Mouse (Mus musculus) thymus, adult 2 months (tissue): ENCODE data around the gene Ppif.

Source experiments
- CTCF ChIP-seq: fragments of 200-500 bp; IDR thresholded peaks from 2 replicates; pipeline ENCODE4 v1.5.1; 2012; ENCODE audit warnings: mild to moderate bottlenecking, control low read depth, low read length, moderate library complexity, borderline replicate concordance; ENCODE audit not compliant: control insufficient read depth, poor library complexity, insufficient read depth; ENCODE audit errors: extremely low read depth
- POLR2A ChIP-seq: fragments of 200-500 bp; IDR thresholded peaks from 2 replicates; pipeline ENCODE4 v1.6.1; 2012; ENCODE audit warnings: mild to moderate bottlenecking, low read length, control low read depth, moderate library complexity; ENCODE audit not compliant: control insufficient read depth, poor library complexity, insufficient read depth; ENCODE audit errors: extremely low read depth

DNA sequence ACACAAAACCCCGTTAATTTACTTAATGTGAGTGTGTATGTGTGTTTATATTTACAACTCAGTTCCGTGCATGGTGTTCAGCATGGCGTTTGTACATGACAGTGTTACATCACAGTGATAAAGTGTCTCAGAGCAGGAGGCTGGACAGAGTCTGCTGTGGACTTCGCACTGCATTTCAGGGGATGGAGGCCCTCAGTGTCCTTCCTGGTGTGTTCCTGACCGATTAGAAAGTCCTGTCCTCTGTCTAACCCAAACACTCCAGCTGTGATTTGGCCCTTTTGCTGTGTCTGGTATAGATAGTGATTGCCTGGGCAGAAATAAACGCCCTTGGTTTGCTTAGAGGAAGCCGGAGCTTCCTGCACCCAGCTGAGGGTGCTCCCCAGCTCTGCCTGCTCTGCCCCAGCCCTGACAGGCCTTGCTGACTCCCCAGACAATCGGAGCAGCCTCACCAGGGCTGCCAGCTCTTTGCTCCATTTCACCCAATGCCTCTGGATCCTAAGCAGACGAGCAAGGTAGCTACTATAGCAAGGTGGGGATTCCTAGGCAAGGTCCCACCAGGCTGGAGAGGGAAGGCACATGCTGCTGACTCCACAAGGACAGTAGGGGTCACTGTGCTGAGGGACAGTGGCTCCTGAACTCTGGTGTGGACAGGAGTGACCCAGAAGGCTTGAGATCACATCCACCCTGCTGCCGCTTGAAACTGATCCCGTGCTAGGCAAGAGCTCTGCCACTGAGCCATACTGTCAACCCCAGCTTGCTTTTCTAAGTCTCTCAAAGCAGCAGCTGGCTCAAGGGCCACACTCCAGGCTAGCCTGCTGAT lies 51.6 kb downstream of the Ppif start:
- TF ChIP-seq CTCF: no peak
- no peak for TF ChIP-seq POLR2A
